Mouse (Mus musculus): ENCODE data around the gene Rnf5.

- no peak for TF ChIP-seq POLR2A (IDR thresholded peaks at IDR 0.05; ENCODE audit: control insufficient read depth, extremely low read depth, insufficient read depth, low read length, poor library complexity)
- TF ChIP-seq CTCF (IDR thresholded peaks at IDR 0.05; ENCODE audit: borderline replicate concordance, control insufficient read depth, extremely low read depth, insufficient read depth, low read length, poor library complexity), result no peak
These were observed 21.5 kb upstream of the Rnf5 start for GRCm38 (mm10) chr17:34624981-34625380.
